Mouse (Mus musculus) bone marrow, adult 2 months (tissue): ENCODE measurements around the gene Ctnnal1. TPM values are rescaled to one million over a fixed set of nuclear protein-coding genes. Genes with fewer than 3 reads are reported as not detected.

ENCODE experiments used
- H3K27ac ChIP-seq: fragments of 200-500 bp; 2 replicates; pipeline ENCODE4 v1.5.1; 2012; ENCODE audit warnings: low read depth, mild to moderate bottlenecking, control low read depth, inconsistent platforms, low read length; ENCODE audit not compliant: control insufficient read depth, poor library complexity, insufficient read depth
- H3K4me1 ChIP-seq: fragments of 200-500 bp; 2 replicates; pipeline ENCODE4 v1.6.1; 2011; ENCODE audit warnings: low read length; ENCODE audit not compliant: control insufficient read depth, insufficient read depth
- H3K4me3 ChIP-seq: fragments of 200-500 bp; replicated peaks from 2 replicates; pipeline ENCODE3; 2011; ENCODE audit warnings: mild to moderate bottlenecking, low read depth, low read length, control low read depth; ENCODE audit not compliant: control insufficient read depth
- CTCF ChIP-seq: fragments of 200-500 bp; IDR thresholded peaks from 2 replicates; pipeline ENCODE4 v1.5.1; 2011; ENCODE audit warnings: low read length, control low read depth; ENCODE audit not compliant: control insufficient read depth, insufficient read depth
- POLR2A ChIP-seq: fragments of 200-500 bp; IDR thresholded peaks from 2 replicates; pipeline ENCODE4 v1.6.1; 2011; ENCODE audit warnings: low read depth, mild to moderate bottlenecking, control low read depth, low read length, borderline replicate concordance; ENCODE audit not compliant: control insufficient read depth
- WGBS: fragments of 180-500 bp; shearing (Covaris S2); methylation state at CpG from one replicate; pipeline ENCODE4 v1.1.7; 2018; 5-methylcytosine and 5-hydroxymethylcytosine counted together
- polyA plus RNA-seq: library from polyadenylated mRNA; stranded (reverse); fragments of >200 nt; gene quantifications from 2 replicates; pipeline ENCODE4 v1.2.4, GENCODE M21; 2011; ENCODE audit warnings: low replicate concordance; ENCODE audit not compliant: missing spikeins, insufficient read depth, insufficient read length

Gene Ctnnal1
- polyA plus RNA-seq, 1 experiment, result 9.5 TPM

DNA sequence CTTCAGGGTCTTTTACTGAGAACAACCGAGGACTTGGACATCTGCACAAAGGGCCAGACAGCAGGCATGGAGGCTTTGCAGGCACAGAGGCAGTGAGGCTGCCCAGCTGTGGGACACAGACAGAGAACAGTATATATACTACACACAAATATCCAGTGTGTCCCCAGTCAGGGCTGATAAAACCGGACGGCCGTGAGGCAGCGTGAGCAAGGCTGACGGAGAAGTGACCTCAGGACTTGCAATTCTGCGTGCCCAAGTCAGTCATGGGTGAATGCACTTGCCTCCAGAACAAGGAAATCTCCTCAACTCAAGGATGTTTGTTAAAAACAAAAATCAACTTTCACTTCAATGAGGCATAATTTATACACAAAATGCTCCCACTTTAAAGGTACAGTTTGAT lies 33.0 kb downstream of the Ctnnal1 start:
- Histone ChIP-seq H3K27ac (no peak overlapping the region), H3K4me3 (no peak overlapping the region), H3K4me1 (no peaks in the 10 kb centered on the region)
- no peak for TF ChIP-seq POLR2A
- no peak for TF ChIP-seq CTCF
- WGBS, result 88% methylated on average over 7 of the region's 7 CpGs

DNA sequence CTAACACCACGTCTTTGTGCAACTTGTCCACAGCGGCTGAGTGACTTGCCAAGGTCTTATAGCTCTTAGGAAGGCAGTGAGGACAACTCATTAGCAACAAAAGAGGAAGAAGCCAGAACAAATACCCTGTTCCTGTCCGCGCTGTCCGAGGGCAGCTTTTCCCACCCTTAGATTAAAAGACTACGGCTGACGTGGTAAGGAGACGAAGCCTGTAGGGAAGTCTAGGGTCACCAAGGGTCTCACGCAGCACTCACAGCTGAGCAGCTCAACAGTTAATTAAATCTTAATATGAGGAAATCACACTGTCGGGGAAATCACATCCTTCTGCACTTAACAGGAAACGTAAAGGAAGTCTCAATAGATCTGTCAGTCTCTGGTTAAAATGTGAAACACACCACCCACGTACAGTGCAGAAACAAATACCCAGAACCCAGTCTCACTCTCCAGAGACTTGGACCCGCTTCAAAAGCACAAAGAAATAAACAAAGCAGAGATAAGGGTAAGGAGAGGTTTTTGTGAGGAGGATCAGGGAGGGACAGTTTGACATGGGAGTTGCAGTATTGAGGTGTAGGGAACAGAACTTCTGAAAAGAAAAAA lies 33.9 kb downstream of the Ctnnal1 start:
- TF ChIP-seq POLR2A (no peak), CTCF (no peak)
- Histone ChIP-seq H3K4me1 (peaks cover 2% of the 10 kb centered on the region), H3K27ac (no peak overlapping the region), H3K4me3 (no peak overlapping the region)
- WGBS, result 44% methylated on average over 13 of the region's 13 CpGs

DNA sequence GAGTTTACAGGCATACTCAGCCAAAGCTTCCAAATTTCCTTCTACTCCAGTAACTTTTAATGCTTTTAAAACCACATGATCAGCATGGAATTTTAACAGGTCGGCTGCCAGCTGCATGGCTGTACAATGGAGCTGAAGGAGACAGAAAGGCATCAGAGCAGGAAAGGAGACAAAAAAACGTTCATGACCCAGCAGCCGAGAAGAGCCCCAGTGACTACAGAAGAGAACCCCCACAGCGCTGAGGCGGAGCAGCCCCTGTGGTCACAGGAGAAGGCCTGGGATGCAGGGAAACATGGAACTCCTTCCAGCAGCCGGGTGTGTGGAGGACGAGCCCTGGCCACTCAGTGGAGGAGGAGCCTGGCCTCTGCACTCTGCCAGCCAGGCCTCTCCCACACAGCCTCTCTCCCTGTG lies 35.5 kb downstream of the Ctnnal1 start:
- TF ChIP-seq POLR2A, result no peak
- TF ChIP-seq CTCF, result no peak
- H3K4me1 ChIP-seq, result peaks cover 2% of the 10 kb centered on the region
- H3K4me3 ChIP-seq, result no peak overlapping the region
- WGBS, result 76% methylated on average over 7 of the region's 7 CpGs
- no peak overlapping the region for H3K27ac ChIP-seq

DNA sequence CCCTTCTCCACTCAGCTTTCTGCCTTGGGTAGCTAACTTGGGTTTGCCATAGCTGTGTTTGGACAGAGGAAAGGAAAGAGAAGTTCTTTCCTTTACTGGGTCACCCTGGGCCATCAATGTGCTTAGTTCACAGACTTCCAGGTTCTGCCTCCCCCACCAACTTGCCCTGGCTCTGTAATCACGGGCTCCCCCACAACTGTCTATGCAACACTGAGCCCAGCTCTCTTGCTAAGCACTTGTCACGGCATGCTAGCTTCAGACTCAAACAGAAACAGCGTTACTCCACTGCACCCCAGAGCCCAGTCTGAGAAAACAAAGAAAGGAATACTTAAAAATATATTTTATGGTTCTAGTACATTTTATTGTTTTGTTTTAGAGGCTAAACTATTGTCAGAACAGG lies 36.1 kb downstream of the Ctnnal1 start:
- no peak overlapping the region for H3K27ac ChIP-seq
- TF ChIP-seq CTCF (no peak), POLR2A (no peak)
- peaks cover 2% of the 10 kb centered on the region for H3K4me1 ChIP-seq
- H3K4me3 ChIP-seq, result no peak overlapping the region
- WGBS, result 80% methylated on average over 3 of the region's 3 CpGs

DNA sequence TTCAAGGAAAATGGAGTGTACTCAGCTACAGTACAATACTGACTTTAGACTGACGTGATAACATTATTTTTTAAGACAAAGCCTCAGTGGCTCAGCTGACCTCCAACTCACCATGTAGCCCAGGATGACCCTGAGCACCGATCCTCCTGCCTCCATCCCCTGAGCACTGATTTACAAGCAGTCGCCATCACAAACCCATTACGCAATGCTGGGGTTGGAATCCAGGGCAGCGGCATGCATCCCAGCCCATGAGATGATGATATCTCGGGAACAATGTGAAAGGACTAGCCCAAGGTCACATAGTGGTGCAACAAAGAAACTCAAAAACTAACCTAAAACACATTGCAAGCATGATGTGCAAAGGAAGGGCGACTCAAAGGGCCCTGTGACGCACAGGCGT lies 40.8 kb downstream of the Ctnnal1 start:
- TF ChIP-seq CTCF, result no peak
- no peak for TF ChIP-seq POLR2A
- whole genome bisulfite sequencing, result 84% methylated on average over 9 of the region's 9 CpGs
- H3K4me3 ChIP-seq, result no peak overlapping the region
- peaks cover 2% of the 10 kb centered on the region for H3K4me1 ChIP-seq
- no peak overlapping the region for H3K27ac ChIP-seq

DNA sequence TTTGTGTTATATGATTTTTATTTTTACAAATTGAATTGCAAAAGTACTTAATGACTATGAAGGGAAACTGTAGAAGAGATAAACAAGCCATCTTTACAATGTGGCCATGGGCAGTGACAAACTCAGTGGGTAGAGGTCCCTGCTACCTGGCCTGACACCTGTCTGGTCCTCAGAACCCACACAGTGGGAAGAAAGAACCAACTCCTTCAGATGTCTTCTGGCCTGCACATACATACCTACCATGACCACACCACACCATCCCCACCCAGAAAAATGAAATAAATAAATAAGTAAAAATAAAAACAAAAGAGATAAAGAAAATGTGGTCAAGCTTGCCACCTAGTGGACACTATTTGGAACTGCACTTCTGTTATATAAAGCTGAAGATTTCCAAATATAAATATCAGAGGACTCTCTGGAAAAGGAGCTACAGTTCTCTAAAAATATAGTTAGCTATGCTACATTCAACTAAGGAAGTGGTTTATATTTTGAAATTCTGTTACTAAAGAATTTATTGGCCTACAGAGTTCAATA lies 44.9 kb downstream of the Ctnnal1 start:
- Histone ChIP-seq H3K27ac (no peak overlapping the region), H3K4me3 (no peak overlapping the region), H3K4me1 (no peaks in the 10 kb centered on the region)
- TF ChIP-seq CTCF (no peak), POLR2A (no peak)

DNA sequence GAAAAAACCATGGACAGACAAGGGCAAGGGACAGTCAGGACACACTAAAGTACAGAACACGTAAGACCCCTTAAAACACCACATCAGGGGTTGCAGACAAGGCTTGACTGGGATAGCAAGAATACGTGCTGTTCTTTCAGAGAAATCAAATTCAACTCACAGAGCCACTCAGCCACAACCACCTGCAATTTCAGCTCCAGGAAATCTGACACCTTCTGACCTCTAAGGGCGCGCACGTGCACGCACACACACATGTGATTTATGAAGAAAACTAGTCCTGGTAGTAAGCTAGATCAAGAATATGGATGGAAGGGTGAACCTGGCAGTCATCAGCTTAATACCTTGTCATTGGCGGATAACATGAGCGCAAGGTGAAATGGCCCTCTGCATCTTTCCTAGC lies 49.9 kb downstream of the Ctnnal1 start:
- WGBS, result 83% methylated on average over 8 of the region's 8 CpGs
- Histone ChIP-seq H3K4me1 (no peaks in the 10 kb centered on the region), H3K27ac (no peak overlapping the region), H3K4me3 (no peak overlapping the region)
- TF ChIP-seq POLR2A (no peak), CTCF (no peak)

DNA sequence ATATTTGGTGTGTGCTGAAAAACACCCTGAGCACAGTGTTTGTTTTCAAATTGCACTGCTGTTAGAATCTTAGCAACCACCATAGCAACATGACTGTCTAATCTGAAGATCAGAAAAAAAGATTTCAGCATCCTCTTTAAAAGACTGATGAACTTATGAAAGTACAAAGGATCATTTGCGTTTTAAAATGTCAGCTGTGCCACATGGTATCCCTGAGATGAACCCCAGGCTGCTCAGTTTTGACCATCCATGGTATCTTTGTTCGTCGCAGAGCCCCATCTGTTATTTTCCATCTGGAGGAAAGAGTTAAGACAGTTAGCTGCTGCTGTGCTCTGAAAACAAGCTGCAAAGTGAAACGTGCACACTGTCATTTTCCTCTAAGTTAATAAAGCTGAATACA lies 52.9 kb downstream of the Ctnnal1 start:
- no peaks in the 10 kb centered on the region for H3K4me1 ChIP-seq
- no peak overlapping the region for H3K4me3 ChIP-seq
- no peak overlapping the region for H3K27ac ChIP-seq
- WGBS, result 78% methylated on average over 4 of the region's 4 CpGs
- no peak for TF ChIP-seq CTCF
- no peak for TF ChIP-seq POLR2A

DNA sequence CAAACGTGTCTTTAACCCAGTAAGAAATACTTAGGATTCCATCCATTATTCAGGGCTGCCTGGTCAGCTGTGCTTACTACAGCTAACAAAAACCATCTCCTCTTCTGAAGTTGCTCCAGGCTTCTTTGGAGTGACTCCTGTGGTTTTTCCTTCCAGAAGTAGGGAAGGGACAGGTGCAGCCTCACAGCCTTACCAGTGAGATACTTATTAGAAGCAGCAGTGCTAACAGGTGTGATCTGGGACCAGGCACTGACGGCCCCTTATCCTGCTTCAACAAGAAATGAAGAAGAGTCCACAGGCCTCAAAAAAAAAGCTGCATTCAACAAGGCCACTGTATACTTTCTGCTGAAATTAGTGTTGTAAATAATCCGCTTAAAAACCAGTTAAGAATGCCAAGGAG lies 53.3 kb downstream of the Ctnnal1 start:
- Histone ChIP-seq H3K4me1 (no peaks in the 10 kb centered on the region), H3K4me3 (no peak overlapping the region), H3K27ac (no peak overlapping the region)
- WGBS, result 80% methylated on average over 3 of the region's 3 CpGs
- no peak for TF ChIP-seq POLR2A
